Mouse (Mus musculus) splenic B cell, adult 2 months (primary cell): ENCODE measurements around the gene Csgalnact2.

Experiments
- DNase-seq: peaks from one replicate; pipeline ENCODE4 v3.0.0-alpha.2; 2011; ENCODE audit warnings: low read depth, low spot score
- H3K27me3 ChIP-seq: 2 replicates; pipeline ENCODE4 v1.6.1; 2012; ENCODE audit warnings: mild to moderate bottlenecking, low read length, moderate library complexity, mixed read lengths; ENCODE audit not compliant: control insufficient read depth, poor library complexity, insufficient read depth, severe bottlenecking
- H3K36me3 ChIP-seq: 2 replicates; pipeline ENCODE4 v1.6.1; 2012; ENCODE audit warnings: mild to moderate bottlenecking, low read length, moderate library complexity, mixed read lengths; ENCODE audit not compliant: control insufficient read depth, poor library complexity, insufficient read depth, severe bottlenecking

Gene Csgalnact2

GRCm38 (mm10) chr6:118138731-118139709 lies at the start of gene Csgalnact2:
Csgalnact2 (minus strand) TSS chr6:118139140.
- DNase-seq = peak; percentile 91
- H3K36me3 ChIP-seq = no peaks in the 10 kb centered on the region
- H3K27me3 ChIP-seq = no peaks in the 10 kb centered on the region

GRCm38 (mm10) chr6:118188599-118188998 lies 49.7 kb upstream of the Csgalnact2 start:
- no peak for DNase-seq
- H3K27me3 ChIP-seq = no peaks in the 10 kb centered on the region
- H3K36me3 ChIP-seq = no peaks in the 10 kb centered on the region

GRCm38 (mm10) chr6:118187285-118187641 lies 48.3 kb upstream of the Csgalnact2 start:
- no peak for DNase-seq
- Histone ChIP-seq H3K27me3 (no peaks in the 10 kb centered on the region), H3K36me3 (no peaks in the 10 kb centered on the region)

- Histone ChIP-seq H3K27me3 (no peaks in the 10 kb centered on the region), H3K36me3 (no peaks in the 10 kb centered on the region)
- DNase-seq = no peak
These were observed 47.8 kb upstream of the Csgalnact2 start for GRCm38 (mm10) chr6:118186620-118187284.

- Histone ChIP-seq H3K27me3 (no peaks in the 10 kb centered on the region), H3K36me3 (no peaks in the 10 kb centered on the region)
- no peak for DNase-seq
These were observed 45.2 kb upstream of the Csgalnact2 start for GRCm38 (mm10) chr6:118184126-118184525.

GRCm38 (mm10) chr6:118180085-118180423 lies 41.1 kb upstream of the Csgalnact2 start:
- Histone ChIP-seq H3K27me3 (no peaks in the 10 kb centered on the region), H3K36me3 (no peaks in the 10 kb centered on the region)
- DNase-seq = no peak

GRCm38 (mm10) chr6:118179316-118180084 lies 40.6 kb upstream of the Csgalnact2 start:
- peak; percentile 89 for DNase-seq
- H3K27me3 ChIP-seq = no peaks in the 10 kb centered on the region
- no peaks in the 10 kb centered on the region for H3K36me3 ChIP-seq

GRCm38 (mm10) chr6:118173975-118174328 lies 35.0 kb upstream of the Csgalnact2 start:
- no peaks in the 10 kb centered on the region for H3K27me3 ChIP-seq
- DNase-seq = no peak
- H3K36me3 ChIP-seq = no peaks in the 10 kb centered on the region

- H3K36me3 ChIP-seq = no peaks in the 10 kb centered on the region
- no peak for DNase-seq
- no peaks in the 10 kb centered on the region for H3K27me3 ChIP-seq
These were observed 34.5 kb upstream of the Csgalnact2 start for GRCm38 (mm10) chr6:118173251-118173974.

GRCm38 (mm10) chr6:118171386-118171785 lies 32.4 kb upstream of the Csgalnact2 start:
- Histone ChIP-seq H3K27me3 (no peaks in the 10 kb centered on the region), H3K36me3 (no peaks in the 10 kb centered on the region)
- DNase-seq = no peak

GRCm38 (mm10) chr6:118168106-118168505 lies 29.2 kb upstream of the Csgalnact2 start:
- H3K27me3 ChIP-seq = no peaks in the 10 kb centered on the region
- no peak for DNase-seq

GRCm38 (mm10) chr6:118167013-118167412 lies 28.1 kb upstream of the Csgalnact2 start:
- peak; percentile 69 for DNase-seq
- Histone ChIP-seq H3K36me3 (no peaks in the 10 kb centered on the region), H3K27me3 (no peaks in the 10 kb centered on the region)

More at GRCm38 (mm10) chr6:118168106-118168505, 29.2 kb upstream of the Csgalnact2 start:
- no peaks in the 10 kb centered on the region for H3K36me3 ChIP-seq

- Histone ChIP-seq H3K27me3 (no peaks in the 10 kb centered on the region), H3K36me3 (no peaks in the 10 kb centered on the region)
- no peak for DNase-seq
These were observed 26.6 kb upstream of the Csgalnact2 start for GRCm38 (mm10) chr6:118165516-118165915.

GRCm38 (mm10) chr6:118164691-118165090 lies 25.8 kb upstream of the Csgalnact2 start:
- Histone ChIP-seq H3K27me3 (no peaks in the 10 kb centered on the region), H3K36me3 (no peaks in the 10 kb centered on the region)
- DNase-seq = no peak
